Comparison of ENCODE assay signal across 11 mouse cellular contexts in genomic region chr17:33487652-33488051, GRCm38 (mm10). TPM values are rescaled to one million over a fixed set of nuclear protein-coding genes. Genes with fewer than 3 reads are reported as not detected.
DNase-seq lines count a peak whose midpoint lies in the region; ATAC-seq lines count a peak whose summit lies in the region.
"Had no signal": no experiment of that assay in that cellular context is flagged by ENCODE, and none has a peak within 500 bp of the region (broad histone marks: within the 10 kb centered on the region; RNA-seq: fewer than 3 reads in every experiment).

No protein-coding gene starts in this region.

- peaks cover 7% of the 10 kb centered on the region for H3K4me1 ChIP-seq in forebrain, embryonic 16.5 days (replicated peaks; ENCODE audit: control insufficient read depth, insufficient read depth, low read length)
- no peaks in the 10 kb centered on the region for H3K4me1 ChIP-seq in forebrain, embryonic 10.5 days
- H3K4me1 ChIP-seq in intestine, embryonic 15.5 days (replicated peaks) = no peaks in the 10 kb centered on the region

- DNase-seq in forebrain, embryonic 10.5 days (ENCODE audit: extremely low spot score, low spot score) = no peak
- peak; percentile 14 for DNase-seq in kidney, adult 9 months
- no peak for DNase-seq in kidney, adult 18-20 months
- peak; percentile 91 for DNase-seq in brain, adult 2 months (ENCODE audit: low read depth, low spot score)
- DNase-seq in cerebellum, postnatal 36 days = peak; percentile 84
- no peak for DNase-seq in liver

- H3K36me3 ChIP-seq in forebrain, embryonic 16.5 days (ENCODE audit: control insufficient read depth, insufficient read depth) = no peaks in the 10 kb centered on the region
- no peaks in the 10 kb centered on the region for H3K36me3 ChIP-seq in forebrain, embryonic 10.5 days (replicated peaks)
- H3K36me3 ChIP-seq in intestine, embryonic 15.5 days = no peaks in the 10 kb centered on the region

- no peaks in the 10 kb centered on the region for H3K27me3 ChIP-seq in forebrain, embryonic 16.5 days (replicated peaks; ENCODE audit: control insufficient read depth, insufficient read depth, low read length)
- no peaks in the 10 kb centered on the region for H3K27me3 ChIP-seq in forebrain, embryonic 10.5 days (ENCODE audit: poor library complexity, severe bottlenecking)
- no peaks in the 10 kb centered on the region for H3K27me3 ChIP-seq in intestine, embryonic 15.5 days (replicated peaks)

- no peak overlapping the region for H3K27ac ChIP-seq in forebrain, embryonic 16.5 days (ENCODE audit: low read length)
- H3K27ac ChIP-seq in forebrain, embryonic 10.5 days = no peak overlapping the region
- no peak overlapping the region for H3K27ac ChIP-seq in intestine, embryonic 15.5 days
- H3K27ac ChIP-seq: heart, adult 2 months; macrophage had no signal

- no peaks in the 10 kb centered on the region for H3K9me3 ChIP-seq in forebrain, embryonic 16.5 days (ENCODE audit: control insufficient read depth, low read length)
- 0 out of 2 replicates have a peak, but pooled peaks cover 3% of the 10 kb centered on the region for H3K9me3 ChIP-seq in forebrain, embryonic 10.5 days
- H3K9me3 ChIP-seq in intestine, embryonic 15.5 days = no peaks in the 10 kb centered on the region

- H3K4me3 ChIP-seq in forebrain, embryonic 16.5 days (replicated peaks; ENCODE audit: low read length) = no peak overlapping the region
- H3K4me3 ChIP-seq in forebrain, embryonic 10.5 days = no peak overlapping the region
- no peak overlapping the region for H3K4me3 ChIP-seq in intestine, embryonic 15.5 days (replicated peaks)
- H3K4me3 ChIP-seq: heart, adult 2 months had no signal

- ATAC-seq in forebrain, embryonic 16.5 days = 0 out of 2 replicates have a peak, but pooled peaks have one; percentile 18
- ATAC-seq in intestine, embryonic 15.5 days = no peak

- H3K4me2 ChIP-seq in forebrain, embryonic 16.5 days (ENCODE audit: low read length) = no peak overlapping the region
- no peak overlapping the region for H3K4me2 ChIP-seq in intestine, embryonic 15.5 days (replicated peaks)

- 87% methylated on average over 1 of the region's 1 CpGs for WGBS in forebrain, embryonic 16.5 days
- 100% methylated on average over 1 of the region's 1 CpGs for WGBS in forebrain, embryonic 10.5 days
- WGBS in intestine, embryonic 15.5 days = 67% methylated on average over 1 of the region's 1 CpGs

- H3K9ac ChIP-seq in forebrain, embryonic 16.5 days (replicated peaks; ENCODE audit: low read depth, low read length) = no peak overlapping the region
- H3K9ac ChIP-seq in intestine, embryonic 15.5 days = no peak overlapping the region

RNA-seq across cellular contexts. Expression of gene Adamts10, which starts 36.4 kb away (rescaled TPM):
- polyA plus RNA-seq in forebrain, embryonic 16.5 days (2015; fragmentation: Nextera tagmentation; extraction: Ambion mirVana) = 36.2 and 49.8 TPM in 2 replicates
- 42.6 and 47.3 TPM in 2 replicates for polyA plus RNA-seq in forebrain, embryonic 10.5 days (2016; fragmentation: Nextera tagmentation; extraction: Ambion mirVana)
- 37.6 and 42.1 TPM in 2 replicates for polyA plus RNA-seq in intestine, embryonic 15.5 days (2015; fragmentation: Nextera tagmentation; extraction: Ambion mirVana)

RNA-seq across cellular contexts. Expression of gene Actl9, which starts 55.0 kb away (rescaled TPM):
- polyA plus RNA-seq in forebrain, embryonic 16.5 days (2015; fragmentation: Nextera tagmentation; extraction: Ambion mirVana) = 0.20 TPM in 1 of 2 replicates, not detected in the other
- polyA plus RNA-seq in forebrain, embryonic 10.5 days (2016; fragmentation: Nextera tagmentation; extraction: Ambion mirVana) = not detected in 2 replicates
- polyA plus RNA-seq in intestine, embryonic 15.5 days (2015; fragmentation: Nextera tagmentation; extraction: Ambion mirVana) = not detected in 2 replicates
- polyA plus RNA-seq: C2C12; heart, adult 2 months; macrophage had no signal

Comparison
In these comparisons a context has a peak if more than half of its experiments do, and no peak if none do; other contexts are left out.
1. DNase-seq: peak in kidney, adult 9 months (single experiment), brain, adult 2 months (single experiment) and cerebellum, postnatal 36 days (2 of 2); none in forebrain, embryonic 10.5 days (single experiment), kidney, adult 18-20 months (single experiment) and liver (single experiment).